Mouse (Mus musculus) forebrain, embryonic 12.5 days (tissue): ENCODE measurements around the gene Ociad2. TPM values are rescaled to one million over a fixed set of nuclear protein-coding genes. Genes with fewer than 3 reads are reported as not detected.

ENCODE experiments used
- ATAC-seq: fragments of 200-750 bp; cut with Nextera tagmentation; 2 replicates; pipeline ENCODE4 v1.8.0; 2017; ENCODE audit warnings: moderate TSS enrichment; ENCODE audit not compliant: low FRiP score
- H3K27ac ChIP-seq: fragments of 300-500 bp; sonication (generic); 2 replicates; pipeline ENCODE4 v1.5.1; 2016; ENCODE audit warnings: mild to moderate bottlenecking
- H3K27me3 ChIP-seq: fragments of 300-500 bp; sonication (generic); 2 replicates; pipeline ENCODE4 v1.6.1; 2016; ENCODE audit warnings: mild to moderate bottlenecking
- H3K36me3 ChIP-seq: fragments of 300-500 bp; sonication (generic); replicated peaks from 2 replicates; pipeline ENCODE4 v1.6.1; 2016; ENCODE audit warnings: mild to moderate bottlenecking
- H3K4me1 ChIP-seq: fragments of 300-500 bp; sonication (generic); 2 replicates; pipeline ENCODE4 v1.6.1; 2016
- H3K4me2 ChIP-seq: fragments of 300-500 bp; sonication (generic); 2 replicates; pipeline ENCODE4 v1.6.1; 2016; ENCODE audit warnings: mild to moderate bottlenecking, moderate library complexity
- H3K4me3 ChIP-seq: fragments of 300-500 bp; sonication (generic); replicated peaks from 2 replicates; pipeline ENCODE4 v1.5.1; 2016; ENCODE audit warnings: mild to moderate bottlenecking
- H3K9ac ChIP-seq: fragments of 300-500 bp; sonication (generic); 2 replicates; pipeline ENCODE4 v1.6.1; 2016; ENCODE audit warnings: mild to moderate bottlenecking
- H3K9me3 ChIP-seq: fragments of 300-500 bp; sonication (generic); 2 replicates; pipeline ENCODE4 v1.6.1; 2016
- WGBS: fragments of 180-500 bp; shearing (Covaris S2); methylation state at CpG from one replicate; pipeline ENCODE4 v1.1.7; 2016; 5-methylcytosine and 5-hydroxymethylcytosine counted together
- polyA plus RNA-seq: library from polyadenylated mRNA; unstranded; fragments of >200 nt; fragmentation: Nextera tagmentation; extraction: Ambion mirVana; gene quantifications from 2 replicates; pipeline ENCODE4 v1.2.1, GENCODE M21; 2016

Gene Ociad2
- polyA plus RNA-seq, 1 experiment from 2014 or later, result 12.1 TPM

DNA sequence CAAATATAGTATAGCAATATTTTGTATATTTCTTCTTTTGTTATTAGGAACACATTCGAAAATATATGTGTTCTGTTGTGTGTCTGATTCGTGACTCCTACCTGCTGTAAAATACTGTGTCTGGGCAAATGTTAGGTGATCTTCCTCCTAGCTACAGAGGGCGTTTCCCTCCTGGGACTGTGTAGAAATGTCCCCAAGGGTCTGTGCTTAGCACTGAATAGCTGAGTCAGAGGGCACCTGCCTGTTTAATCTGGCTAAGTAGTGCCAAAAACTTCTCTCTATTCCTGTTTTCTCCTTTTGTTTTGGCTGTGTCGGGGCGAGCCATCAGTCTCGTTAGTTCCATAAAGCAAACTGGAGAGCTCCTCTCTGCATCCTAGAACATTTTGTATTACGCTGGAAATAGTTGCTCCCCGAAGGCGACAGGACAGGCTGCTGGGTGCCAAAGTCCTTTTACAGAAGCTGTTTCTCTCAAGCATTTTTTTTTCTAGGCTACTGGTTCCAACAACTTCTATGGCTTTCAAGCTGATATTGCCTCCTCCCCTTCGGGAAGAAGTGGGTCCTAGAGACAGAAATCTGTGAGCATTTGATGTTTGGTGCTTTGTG, 28.1 kb upstream of the Ociad2 start:
- ATAC-seq, result no peak
- H3K36me3 ChIP-seq, result no peaks in the 10 kb centered on the region
- WGBS, result 63% methylated on average over 10 of the region's 10 CpGs
- no peak overlapping the region for H3K27ac ChIP-seq
- H3K9ac ChIP-seq, result no peak overlapping the region
- no peaks in the 10 kb centered on the region for H3K9me3 ChIP-seq
- H3K4me2 ChIP-seq, result no peak overlapping the region
- no peak overlapping the region for H3K4me3 ChIP-seq
- no peaks in the 10 kb centered on the region for H3K27me3 ChIP-seq
- H3K4me1 ChIP-seq, result no peaks in the 10 kb centered on the region

DNA sequence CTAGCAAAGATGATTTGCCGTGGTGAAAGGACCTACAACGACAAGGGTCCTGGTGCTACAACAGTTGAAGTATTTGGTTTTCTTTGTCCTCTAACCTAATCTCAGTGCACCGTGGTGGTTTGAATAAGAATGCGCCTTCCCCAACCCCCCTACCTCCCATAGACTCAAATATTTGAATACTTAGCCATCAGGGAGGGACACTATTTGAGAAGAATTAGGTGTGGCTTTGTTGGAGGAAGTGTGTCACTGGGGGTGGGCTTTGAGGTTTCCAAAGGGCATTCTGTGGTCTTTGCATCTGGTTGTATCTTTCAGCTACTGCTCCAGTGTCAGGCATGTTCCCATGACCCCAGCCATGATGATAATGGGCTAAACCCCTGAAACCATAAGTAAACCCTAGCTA, 27.1 kb upstream of the Ociad2 start:
- H3K9ac ChIP-seq, result no peak overlapping the region
- H3K36me3 ChIP-seq, result no peaks in the 10 kb centered on the region
- H3K9me3 ChIP-seq, result no peaks in the 10 kb centered on the region
- H3K4me3 ChIP-seq, result no peak overlapping the region
- H3K27me3 ChIP-seq, result no peaks in the 10 kb centered on the region
- 84% methylated on average over 4 of the region's 4 CpGs for whole genome bisulfite sequencing
- H3K4me1 ChIP-seq, result no peaks in the 10 kb centered on the region
- H3K27ac ChIP-seq, result no peak overlapping the region
- H3K4me2 ChIP-seq, result no peak overlapping the region
- no peak for ATAC-seq

DNA sequence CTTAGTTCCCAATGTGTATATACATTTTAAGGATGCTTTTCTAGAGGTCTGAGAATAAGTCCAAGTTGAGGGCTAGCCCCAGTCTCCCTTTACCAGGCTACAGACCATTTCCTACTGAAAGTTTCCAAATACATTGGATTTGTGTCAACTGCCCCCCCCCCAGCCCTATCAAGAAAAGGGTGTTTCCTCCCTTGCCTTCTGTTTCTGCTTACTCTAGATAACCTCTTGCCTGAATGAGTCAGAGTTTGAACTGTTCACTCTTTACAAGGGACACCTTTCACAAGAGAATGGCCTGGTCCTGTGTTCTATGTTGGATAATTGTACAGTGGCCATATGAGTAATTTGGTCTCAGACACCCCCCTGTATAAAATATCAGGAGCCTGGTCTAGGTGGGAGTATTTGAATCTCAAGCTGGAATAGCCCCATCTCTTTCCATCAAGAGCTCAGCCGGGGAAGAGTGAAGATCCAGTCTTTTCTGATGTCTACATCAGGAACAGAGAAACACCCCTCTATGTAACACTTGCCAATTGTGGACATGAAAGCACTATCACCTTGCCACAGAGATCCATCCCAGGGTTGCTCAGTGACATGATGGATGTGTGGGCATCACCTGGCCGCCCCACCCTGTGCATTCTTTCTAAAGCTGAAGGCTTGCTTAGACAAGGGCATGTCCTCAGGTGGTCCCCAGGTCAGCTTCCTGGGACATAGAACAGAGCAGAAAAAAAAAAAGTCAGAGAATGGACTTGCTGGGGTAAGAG, 23.5 kb upstream of the Ociad2 start:
- Histone ChIP-seq H3K4me3 (no peak overlapping the region), H3K4me1 (peaks cover 4% of the 10 kb centered on the region; the same call in 1 of the 2 replicates), H3K4me2 (no peak overlapping the region), H3K27me3 (peaks cover 7% of the 10 kb centered on the region; the same call in 1 of the 2 replicates), H3K9ac (no peak overlapping the region), H3K27ac (no peak overlapping the region), H3K9me3 (no peaks in the 10 kb centered on the region), H3K36me3 (no peaks in the 10 kb centered on the region)
- WGBS, result 87% methylated on average over 2 of the region's 2 CpGs
- ATAC-seq, result no peak

DNA sequence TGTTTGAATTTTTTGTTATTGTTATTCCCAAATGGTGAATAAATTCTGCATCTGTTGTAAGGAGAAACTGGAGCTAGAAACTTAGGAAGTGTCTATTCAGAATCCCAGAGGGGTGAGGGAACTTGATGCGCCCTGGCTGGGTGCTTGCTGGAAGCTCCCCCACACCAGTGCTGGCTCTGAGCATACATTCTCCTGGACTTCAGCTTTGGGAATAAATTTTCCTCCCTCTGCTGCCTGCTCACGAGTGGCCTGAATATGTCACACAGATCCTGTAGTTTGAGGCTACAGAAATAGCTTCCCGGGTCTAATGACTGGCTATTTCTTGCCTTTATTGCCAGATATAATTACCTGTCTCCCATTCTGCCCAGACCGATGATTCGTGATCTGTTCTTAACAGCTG, 22.0 kb upstream of the Ociad2 start:
- 86% methylated on average over 5 of the region's 5 CpGs for WGBS
- H3K4me1 ChIP-seq, result peaks cover 4% of the 10 kb centered on the region; the same call in 1 of the 2 replicates
- no peak overlapping the region for H3K9ac ChIP-seq
- ATAC-seq, result no peak
- H3K27ac ChIP-seq, result no peak overlapping the region
- no peaks in the 10 kb centered on the region for H3K9me3 ChIP-seq
- H3K36me3 ChIP-seq, result no peaks in the 10 kb centered on the region
- H3K4me2 ChIP-seq, result no peak overlapping the region
- H3K27me3 ChIP-seq, result peaks cover 10% of the 10 kb centered on the region; the same call in 1 of the 2 replicates
- H3K4me3 ChIP-seq, result no peak overlapping the region

DNA sequence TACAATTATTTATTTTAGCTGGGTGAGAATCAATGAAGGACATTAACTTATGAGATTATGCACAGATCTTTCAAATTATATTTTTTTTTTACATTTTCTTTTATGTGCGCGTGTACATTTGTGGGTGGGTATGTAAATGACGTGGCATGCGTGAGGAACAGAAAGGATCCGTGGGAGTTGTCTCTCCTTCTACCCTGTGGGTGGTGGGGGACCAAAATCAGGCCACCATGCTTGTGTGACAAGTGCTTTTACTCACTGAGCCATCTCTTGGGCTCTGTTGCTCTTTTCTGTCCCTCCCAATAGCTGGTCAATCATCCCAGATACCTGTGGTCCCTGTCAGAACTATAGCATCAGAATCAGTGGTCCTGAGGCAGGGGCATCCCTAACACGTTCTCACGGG, 21.5 kb upstream of the Ociad2 start:
- Histone ChIP-seq H3K36me3 (no peaks in the 10 kb centered on the region), H3K4me1 (peaks cover 4% of the 10 kb centered on the region; the same call in 1 of the 2 replicates), H3K4me2 (no peak overlapping the region), H3K9ac (no peak overlapping the region), H3K9me3 (no peaks in the 10 kb centered on the region), H3K27ac (no peak overlapping the region), H3K4me3 (no peak overlapping the region), H3K27me3 (peaks cover 10% of the 10 kb centered on the region; the same call in 1 of the 2 replicates)
- no peak for ATAC-seq
- 89% methylated on average over 7 of the region's 7 CpGs for WGBS

DNA sequence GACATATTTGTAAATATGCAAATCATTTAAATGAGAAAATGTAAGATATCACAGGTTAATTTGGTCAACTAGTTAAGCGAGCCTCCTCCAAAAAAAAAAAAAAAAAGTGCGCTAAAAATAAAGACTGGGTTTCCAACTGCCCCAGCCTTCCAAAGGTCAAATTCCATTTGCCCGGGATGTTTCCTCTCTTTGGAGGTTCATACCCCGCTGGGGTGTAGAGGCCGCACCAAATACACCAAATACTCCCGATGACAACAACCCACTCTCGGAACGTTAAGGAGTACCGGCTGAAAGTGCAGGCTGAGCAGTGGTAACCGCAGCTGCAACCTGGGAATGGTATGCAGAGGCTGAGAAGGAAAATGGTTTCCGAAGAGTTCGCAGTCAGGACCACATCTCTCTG, 19.4 kb upstream of the Ociad2 start:
- WGBS, result 29% methylated on average over 12 of the region's 12 CpGs
- no peak overlapping the region for H3K4me2 ChIP-seq
- H3K27me3 ChIP-seq, result peaks cover 10% of the 10 kb centered on the region; the same call in 1 of the 2 replicates
- no peaks in the 10 kb centered on the region for H3K9me3 ChIP-seq
- H3K4me1 ChIP-seq, result peaks cover 4% of the 10 kb centered on the region; the same call in 1 of the 2 replicates
- no peak overlapping the region for H3K9ac ChIP-seq
- no peak overlapping the region for H3K4me3 ChIP-seq
- no peak overlapping the region for H3K27ac ChIP-seq
- H3K36me3 ChIP-seq, result no peaks in the 10 kb centered on the region
- no peak for ATAC-seq

DNA sequence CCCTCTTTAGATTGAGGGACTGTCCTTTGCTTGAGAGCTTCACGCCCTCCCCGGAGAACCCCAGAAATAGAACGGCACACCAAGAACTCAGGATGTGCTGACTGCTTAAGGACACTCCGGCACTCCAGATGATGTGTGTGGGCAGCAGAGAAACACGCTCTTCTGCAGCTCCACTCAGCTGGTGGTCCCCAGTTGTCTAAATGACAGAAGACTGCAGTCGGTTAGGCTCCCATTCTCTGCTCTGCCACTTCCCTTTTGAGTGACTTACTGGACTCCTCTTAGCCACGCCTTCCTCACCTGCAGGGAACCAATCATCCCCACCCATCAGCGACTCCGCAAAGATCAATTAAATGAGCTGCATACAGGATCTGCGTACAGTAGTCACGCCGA, 18.9 kb upstream of the Ociad2 start:
- H3K4me3 ChIP-seq, result no peak overlapping the region
- no peak overlapping the region for H3K4me2 ChIP-seq
- H3K9ac ChIP-seq, result no peak overlapping the region
- H3K27me3 ChIP-seq, result peaks cover 10% of the 10 kb centered on the region; the same call in 1 of the 2 replicates
- WGBS, result 41% methylated on average over 12 of the region's 12 CpGs
- H3K4me1 ChIP-seq, result peaks cover 4% of the 10 kb centered on the region; the same call in 1 of the 2 replicates
- no peak overlapping the region for H3K27ac ChIP-seq
- H3K36me3 ChIP-seq, result no peaks in the 10 kb centered on the region
- ATAC-seq, result no peak
- H3K9me3 ChIP-seq, result no peaks in the 10 kb centered on the region

DNA sequence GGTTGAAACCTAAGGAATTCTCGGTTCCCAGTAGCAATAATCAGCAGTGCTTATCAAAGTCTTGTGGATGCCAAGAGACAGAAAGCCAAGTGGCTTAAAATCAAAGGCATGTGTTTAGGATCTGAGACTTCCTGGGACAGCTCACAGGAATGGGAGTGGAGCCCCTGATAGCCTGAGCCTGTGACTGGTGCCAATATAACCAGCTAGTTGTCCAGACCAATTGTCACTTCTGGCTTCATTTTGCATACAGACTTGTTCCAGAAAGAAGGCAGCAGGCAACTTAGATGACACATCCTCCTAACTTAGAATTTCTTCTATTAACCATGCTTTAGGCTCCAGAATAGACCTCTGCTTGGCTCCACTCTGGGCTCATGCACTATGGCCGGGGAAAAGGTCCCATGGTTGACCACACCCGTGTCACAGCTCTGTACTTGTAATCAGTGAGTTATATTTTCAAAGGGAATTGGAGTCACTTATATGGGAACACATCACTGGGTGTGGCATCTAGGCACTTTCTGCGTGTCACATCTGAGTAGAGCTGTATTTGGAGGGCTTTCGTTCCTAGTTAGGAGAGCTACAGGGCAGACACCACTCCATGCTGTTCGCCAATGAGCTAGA, 18.4 kb upstream of the Ociad2 start:
- ATAC-seq, result no peak
- peaks cover 8% of the 10 kb centered on the region; the same call in 1 of the 2 replicates for H3K4me1 ChIP-seq
- no peak overlapping the region for H3K4me3 ChIP-seq
- no peaks in the 10 kb centered on the region for H3K36me3 ChIP-seq
- no peak overlapping the region for H3K9ac ChIP-seq
- H3K9me3 ChIP-seq, result no peaks in the 10 kb centered on the region
- H3K4me2 ChIP-seq, result no peak overlapping the region
- no peak overlapping the region for H3K27ac ChIP-seq
- H3K27me3 ChIP-seq, result peaks cover 10% of the 10 kb centered on the region; the same call in 1 of the 2 replicates
- 81% methylated on average over 6 of the region's 6 CpGs for WGBS

DNA sequence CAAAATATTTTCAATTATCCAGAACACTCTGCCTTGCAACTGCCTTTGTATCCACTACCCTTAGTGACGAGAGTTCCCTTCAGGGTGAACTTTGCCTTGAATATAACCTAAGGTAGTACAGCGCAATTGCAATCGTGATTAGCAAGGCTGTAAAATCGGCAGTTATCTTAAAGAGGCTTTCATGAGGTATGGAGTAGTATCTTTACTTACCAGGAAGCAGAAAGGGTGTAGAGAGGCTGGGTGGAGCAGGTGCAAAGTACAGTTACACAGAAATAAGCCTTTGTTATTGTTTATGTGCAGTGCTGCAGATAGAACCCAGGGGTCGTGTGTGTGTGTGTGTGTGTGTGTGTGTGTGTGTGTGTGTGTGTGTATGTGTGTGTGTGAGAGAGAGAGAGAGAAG, 14.6 kb upstream of the Ociad2 start:
- H3K9ac ChIP-seq, result no peak overlapping the region
- no peaks in the 10 kb centered on the region for H3K36me3 ChIP-seq
- H3K4me3 ChIP-seq, result no peak overlapping the region
- 87% methylated on average over 5 of the region's 5 CpGs for WGBS
- no peak overlapping the region for H3K4me2 ChIP-seq
- H3K9me3 ChIP-seq, result no peaks in the 10 kb centered on the region
- no peak for ATAC-seq
- peaks cover 18% of the 10 kb centered on the region for H3K4me1 ChIP-seq
- H3K27ac ChIP-seq, result no peak overlapping the region
- peaks cover 10% of the 10 kb centered on the region; the same call in 1 of the 2 replicates for H3K27me3 ChIP-seq

DNA sequence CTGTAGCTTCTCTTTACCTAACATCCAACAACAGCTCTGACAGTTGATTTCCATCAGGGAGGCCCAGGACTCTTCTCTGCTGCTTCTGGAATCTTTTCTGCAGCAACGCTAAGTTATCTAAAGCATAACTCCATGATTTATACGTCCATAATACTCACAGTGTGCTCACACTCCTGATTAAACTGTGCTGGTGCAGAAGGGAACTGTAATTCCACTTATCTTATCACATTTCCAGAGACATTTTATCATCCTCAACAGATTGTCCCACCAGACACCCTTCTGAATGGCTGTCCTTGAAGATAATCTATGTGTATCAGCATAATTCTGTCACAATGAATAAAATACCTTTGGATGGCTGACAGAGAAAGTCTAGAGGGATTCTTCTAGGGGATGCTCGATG, 13.2 kb upstream of the Ociad2 start:
- H3K4me1 ChIP-seq, result peaks cover 14% of the 10 kb centered on the region; the same call in 1 of the 2 replicates
- H3K9ac ChIP-seq, result no peak overlapping the region
- H3K27me3 ChIP-seq, result 0 out of 2 replicates have a peak, but pooled peaks cover under 1% of the 10 kb centered on the region
- H3K27ac ChIP-seq, result no peak overlapping the region
- H3K36me3 ChIP-seq, result no peaks in the 10 kb centered on the region
- H3K4me3 ChIP-seq, result no peak overlapping the region
- no peak overlapping the region for H3K4me2 ChIP-seq
- 72% methylated on average over 3 of the region's 3 CpGs for WGBS
- no peaks in the 10 kb centered on the region for H3K9me3 ChIP-seq
- no peak for ATAC-seq

DNA sequence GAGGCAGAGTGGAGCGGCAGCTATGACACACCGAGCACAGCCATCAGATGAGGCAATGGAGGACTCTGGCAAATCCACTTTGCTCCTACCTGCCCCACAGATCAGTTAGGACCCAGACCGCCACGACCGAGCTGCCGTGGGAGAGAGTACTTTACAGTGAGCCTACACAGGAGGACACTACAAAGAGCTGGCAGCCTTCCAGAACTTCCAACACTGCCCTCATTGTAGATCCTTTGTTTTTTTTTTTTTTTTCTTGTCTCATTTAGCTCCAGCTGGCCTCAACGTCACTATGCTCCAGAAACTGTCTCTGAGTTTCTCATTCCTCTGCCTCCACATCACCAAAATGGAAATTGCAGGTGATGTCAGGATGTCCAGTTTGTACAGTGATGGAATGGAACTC, 12.7 kb upstream of the Ociad2 start:
- H3K4me3 ChIP-seq, result no peak overlapping the region
- H3K27me3 ChIP-seq, result no peaks in the 10 kb centered on the region
- no peaks in the 10 kb centered on the region for H3K9me3 ChIP-seq
- peaks cover 15% of the 10 kb centered on the region; the same call in 1 of the 2 replicates for H3K4me1 ChIP-seq
- no peaks in the 10 kb centered on the region for H3K36me3 ChIP-seq
- no peak overlapping the region for H3K4me2 ChIP-seq
- ATAC-seq, result no peak
- no peak overlapping the region for H3K9ac ChIP-seq
- 65% methylated on average over 7 of the region's 7 CpGs for WGBS
- H3K27ac ChIP-seq, result no peak overlapping the region

DNA sequence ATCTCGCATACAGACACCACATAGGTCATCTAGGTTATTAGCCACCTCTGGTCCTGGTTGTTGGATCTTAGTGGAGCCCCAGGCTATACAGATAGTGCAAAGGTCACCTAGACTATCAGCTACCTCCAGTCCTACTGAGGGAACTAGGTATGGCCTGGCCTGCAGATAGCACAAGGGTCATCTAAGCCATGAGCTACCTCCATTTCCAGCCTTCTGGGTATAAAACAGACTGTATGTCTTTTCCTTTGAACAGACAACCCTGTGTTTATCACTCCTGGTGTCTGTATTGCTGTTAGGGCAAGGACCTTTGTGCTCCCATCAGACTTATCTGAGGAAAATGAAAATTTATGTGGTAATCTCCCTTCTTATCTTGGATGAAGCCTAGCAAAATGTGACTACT, 11.0 kb upstream of the Ociad2 start:
- Histone ChIP-seq H3K4me2 (no peak overlapping the region), H3K27ac (no peak overlapping the region), H3K9me3 (no peaks in the 10 kb centered on the region), H3K9ac (no peak overlapping the region), H3K4me1 (peaks cover 16% of the 10 kb centered on the region; the same call in 1 of the 2 replicates), H3K4me3 (no peak overlapping the region), H3K27me3 (no peaks in the 10 kb centered on the region), H3K36me3 (no peaks in the 10 kb centered on the region)
- ATAC-seq, result no peak
- 92% methylated on average over 1 of the region's 1 CpGs for WGBS
